Mouse (Mus musculus): ENCODE data around the gene Stx8.

DNA sequence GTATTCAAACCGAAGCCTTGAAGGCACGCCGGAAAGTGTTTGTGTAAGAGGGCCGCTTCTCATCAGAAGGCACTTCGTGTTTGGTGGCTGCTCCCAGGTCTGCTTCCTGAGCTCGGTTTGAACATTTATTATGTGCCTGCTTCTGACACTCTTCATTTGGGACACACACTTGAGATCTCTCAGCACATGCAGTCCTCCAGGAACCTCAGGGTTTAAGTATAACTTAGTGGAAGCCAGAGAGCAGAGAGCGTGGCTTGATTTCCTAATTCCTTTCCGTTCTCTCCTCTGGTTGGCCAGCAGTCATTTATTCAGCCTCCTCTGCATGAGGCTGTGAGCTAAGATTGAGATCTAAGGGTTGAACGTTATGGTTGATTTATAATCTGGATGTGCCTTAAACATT lies 71.1 kb downstream of the Stx8 start:
- no peak for TF ChIP-seq CTCF (IDR thresholded peaks at IDR 0.05; ENCODE audit: low read depth, low read length)
- TF ChIP-seq POLR2A (IDR thresholded peaks at IDR 0.05; ENCODE audit: borderline replicate concordance, low read depth, low read length) = no peak

Data from bone marrow macrophage, adult 2 months (primary cell).